Mouse (Mus musculus) CH12.LX (cell line): ENCODE results near the gene Tmem259.

Source experiments
- BHLHE40 ChIP-seq: IDR thresholded peaks from 2 replicates; pipeline ENCODE4 v1.6.1; 2011; ENCODE audit warnings: mild to moderate bottlenecking, low read depth, low read length, improper control_type of control experiment
- CTCF ChIP-seq, 2 experiments: IDR thresholded peaks in 1 of 2; conservative IDR thresholded peaks in 1 of 2; 2 replicates each; pipeline ENCODE4 v1.5.1; 2011 to 2012; ENCODE audit warnings: low read depth in 2 of 2, low read length in 2 of 2, improper control_type of control experiment in 1 of 2, inconsistent platforms in 1 of 2, mild to moderate bottlenecking in 1 of 2, moderate library complexity in 1 of 2
- E2F4 ChIP-seq: IDR thresholded peaks from 2 replicates; pipeline ENCODE4 v1.6.1; 2011; ENCODE audit warnings: low read depth, low read length, improper control_type of control experiment; ENCODE audit not compliant: insufficient replicate concordance
- EP300 ChIP-seq: IDR thresholded peaks from 2 replicates; pipeline ENCODE4 v1.6.1; 2011; ENCODE audit warnings: low read length, improper control_type of control experiment
- JUND ChIP-seq: conservative IDR thresholded peaks from 2 replicates; pipeline ENCODE4 v1.6.1; 2011; ENCODE audit warnings: low read depth, low read length, improper control_type of control experiment
- MYC ChIP-seq: IDR thresholded peaks from 2 replicates; pipeline ENCODE4 v1.6.1; 2011; ENCODE audit warnings: low read depth, mild to moderate bottlenecking, improper control_type of control experiment, low read length
- POLR2A ChIP-seq: IDR thresholded peaks from 2 replicates; pipeline ENCODE4 v1.6.1; 2011; ENCODE audit warnings: low read depth, mild to moderate bottlenecking, improper control_type of control experiment, low read length
- ZMIZ1 ChIP-seq: IDR thresholded peaks from 2 replicates; pipeline ENCODE4 v1.6.1; 2012; ENCODE audit warnings: low read depth, mild to moderate bottlenecking, inconsistent platforms, low read length, improper control_type of control experiment

DNA sequence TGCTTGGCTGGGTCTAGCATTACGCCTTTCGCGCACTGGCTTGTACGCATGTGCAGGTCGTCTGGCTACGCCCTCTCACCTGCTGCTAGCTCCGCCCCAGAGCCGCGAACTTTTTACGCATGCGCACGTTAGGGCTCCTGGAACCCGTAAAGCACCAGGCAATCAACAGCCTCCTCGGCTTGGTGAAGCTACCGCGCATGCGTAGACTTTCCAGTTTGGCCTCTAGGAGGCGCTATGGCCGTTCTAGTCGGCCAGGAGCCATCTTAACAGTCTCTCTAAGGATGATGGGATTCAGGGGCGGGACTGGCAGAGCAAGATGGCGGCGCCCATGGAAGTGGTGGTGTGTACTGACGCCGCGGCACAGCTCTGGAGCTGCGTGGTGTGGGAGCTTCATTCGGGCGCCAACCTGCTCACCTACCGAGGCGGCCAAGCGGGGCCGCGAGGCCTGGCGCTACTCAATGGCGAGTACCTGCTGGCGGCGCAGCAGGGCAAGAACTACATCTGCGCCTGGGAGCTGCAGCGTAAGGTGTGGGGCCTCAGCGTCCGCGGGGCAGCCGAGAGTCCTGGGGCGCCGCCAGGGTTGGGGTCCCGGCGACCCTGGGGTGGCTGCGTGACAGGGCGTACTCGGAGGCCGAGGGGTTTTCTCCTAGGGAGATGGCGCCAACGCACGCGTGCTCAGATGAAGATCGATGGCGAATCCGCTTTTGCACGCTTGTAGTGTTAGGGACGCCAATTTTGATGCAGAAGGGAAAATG is 24.1 kb downstream of the Tmem259 start, which contains the start of gene Wdr18:
- TF ChIP-seq POLR2A (peak; percentile 87), EP300 (no peak), MYC (peak; percentile 60; the same call in 1 of the 2 replicates), CTCF (conservative IDR thresholded peaks at IDR 0.05 in 1 of 2, IDR thresholded peaks at IDR 0.05 in 1 of 2; ENCODE audit: low read depth in 2 of 2, low read length in 2 of 2) (peak; percentile 56 to 96), ZMIZ1 (no peak), BHLHE40 (peak; percentile 48), E2F4 (no peak), JUND (no peak)
